Mouse (Mus musculus) cerebellum, adult 2 months (tissue): Measurements from ENCODE around the gene Pacrg.

ENCODE experiments used
- CTCF ChIP-seq: fragments of 200-500 bp; IDR thresholded peaks from 2 replicates; pipeline ENCODE4 v1.5.1; 2011; ENCODE audit warnings: low read depth, mild to moderate bottlenecking, control low read depth, low read length, moderate library complexity, borderline replicate concordance; ENCODE audit not compliant: insufficient read depth
- POLR2A ChIP-seq: fragments of 200-500 bp; IDR thresholded peaks from 2 replicates; pipeline ENCODE4 v1.6.1; 2011; ENCODE audit warnings: low read length, control low read depth, borderline replicate concordance; ENCODE audit not compliant: insufficient read depth

DNA sequence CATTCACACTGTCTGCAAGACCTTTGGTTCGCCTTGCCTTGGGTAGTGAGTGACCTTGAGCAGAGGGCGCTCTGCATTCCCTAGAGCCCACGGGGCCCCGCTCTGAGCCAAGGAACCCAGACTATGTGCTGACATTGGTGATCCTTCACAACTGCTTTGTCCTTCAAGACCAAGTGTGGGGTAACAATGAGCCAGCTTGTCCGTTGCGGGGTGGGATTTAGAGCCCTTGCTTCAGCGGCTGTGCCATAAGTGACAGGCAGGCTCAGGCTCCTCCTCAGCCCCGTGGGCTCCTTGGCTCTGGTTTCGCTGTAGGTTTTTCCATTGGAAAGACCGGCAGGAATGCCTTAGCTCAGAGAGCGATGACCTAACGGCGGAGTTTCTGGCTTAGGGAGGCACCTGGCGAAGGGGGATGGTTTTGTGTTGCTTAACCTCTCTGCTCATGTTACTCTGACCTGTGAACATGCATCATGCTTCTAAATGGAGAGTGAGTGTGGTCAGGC is 390.3 kb downstream of the Pacrg start:
- TF ChIP-seq POLR2A = no peak
- no peak for TF ChIP-seq CTCF
